Mouse (Mus musculus) CH12.LX (cell line): ENCODE results near the gene Ccnd3. TPM values are rescaled to one million over a fixed set of nuclear protein-coding genes. Genes with fewer than 3 reads are reported as not detected.

ENCODE experiments used
- DNase-seq: peaks from one replicate; pipeline ENCODE4 v3.0.0-alpha.2; 2013; ENCODE audit errors: extremely low read depth
- H3K27ac ChIP-seq: 2 replicates; pipeline ENCODE4 v1.5.1; 2012; ENCODE audit warnings: low read depth, mild to moderate bottlenecking, control low read depth, moderate library complexity; ENCODE audit not compliant: insufficient read depth
- H3K27me3 ChIP-seq: replicated peaks from 2 replicates; pipeline ENCODE3; 2012; ENCODE audit warnings: inconsistent platforms
- H3K36me3 ChIP-seq, 2 experiments: replicated peaks in 1 of 2; 2 replicates each; pipeline versions ENCODE3 to v1.6.1; 2012; ENCODE audit warnings: inconsistent platforms in 1 of 2, low read length in 1 of 2, mild to moderate bottlenecking in 1 of 2, mixed read lengths in 1 of 2, moderate library complexity in 1 of 2; ENCODE audit not compliant: control insufficient read depth in 1 of 2, insufficient read depth in 1 of 2
- H3K4me1 ChIP-seq, 2 experiments: 2 replicates each; pipeline ENCODE4 v1.6.1; 2012; ENCODE audit warnings: inconsistent platforms in 1 of 2, moderate library complexity in 1 of 2; ENCODE audit not compliant: insufficient read depth in 2 of 2, control insufficient read depth in 1 of 2
- H3K4me2 ChIP-seq: 2 replicates; pipeline ENCODE4 v1.6.1; 2012; ENCODE audit warnings: low read depth, mild to moderate bottlenecking, control low read depth; ENCODE audit not compliant: poor library complexity, insufficient read depth, severe bottlenecking
- H3K4me3 ChIP-seq, 3 experiments: fragments of 150-350 bp in 1 of 3; sonication (generic) in 1 of 3; replicated peaks in 1 of 3; 2 replicates each; pipeline versions ENCODE3 to v1.5.1; 2011 to 2012; ENCODE audit warnings: low read depth in 2 of 3, low read length in 2 of 3, mild to moderate bottlenecking in 2 of 3, moderate library complexity in 2 of 3, control low read depth in 1 of 3, improper control_type of control experiment in 1 of 3, inconsistent platforms in 1 of 3, mixed read lengths in 1 of 3; ENCODE audit not compliant: poor library complexity in 1 of 3
- H3K79me2 ChIP-seq: replicated peaks from 2 replicates; pipeline ENCODE4 v1.6.1; 2012; ENCODE audit warnings: mild to moderate bottlenecking, moderate library complexity; ENCODE audit not compliant: control insufficient read depth, poor library complexity, insufficient read depth, severe bottlenecking; ENCODE audit errors: extremely low read depth
- H3K9ac ChIP-seq: 2 replicates; pipeline ENCODE4 v1.6.1; 2012; ENCODE audit warnings: low read depth, mild to moderate bottlenecking, control low read depth, moderate library complexity; ENCODE audit not compliant: insufficient read depth
- H3K9me3 ChIP-seq: replicated peaks from 2 replicates; pipeline ENCODE3; 2012; ENCODE audit warnings: low read length, inconsistent platforms, mixed read lengths
- CHD1 ChIP-seq: IDR thresholded peaks from 2 replicates; pipeline ENCODE4 v1.6.1; 2012; ENCODE audit warnings: low read depth, low read length, improper control_type of control experiment, inconsistent platforms
- EP300 ChIP-seq: IDR thresholded peaks from 2 replicates; pipeline ENCODE4 v1.6.1; 2011; ENCODE audit warnings: low read length, improper control_type of control experiment
- GABPA ChIP-seq: IDR thresholded peaks from 2 replicates; pipeline ENCODE4 v1.6.1; 2012; ENCODE audit warnings: low read depth, low read length, improper control_type of control experiment, inconsistent platforms; ENCODE audit not compliant: insufficient replicate concordance
- KAT2A ChIP-seq: IDR thresholded peaks from 2 replicates; pipeline ENCODE4 v1.6.1; 2012; ENCODE audit warnings: low read length, improper control_type of control experiment, inconsistent platforms; ENCODE audit not compliant: insufficient replicate concordance
- MEF2A ChIP-seq: IDR thresholded peaks from 2 replicates; pipeline ENCODE4 v1.6.1; 2014; ENCODE audit warnings: low read depth, mild to moderate bottlenecking, inconsistent platforms, low read length, improper control_type of control experiment, borderline replicate concordance
- NELFE ChIP-seq: IDR thresholded peaks from 2 replicates; pipeline ENCODE4 v1.6.1; 2011; ENCODE audit warnings: low read depth, low read length, improper control_type of control experiment
- NRF1 ChIP-seq: IDR thresholded peaks from 2 replicates; pipeline ENCODE4 v1.6.1; 2014; ENCODE audit warnings: low read depth, mild to moderate bottlenecking, inconsistent platforms, low read length, improper control_type of control experiment, moderate library complexity
- POLR2A ChIP-seq: IDR thresholded peaks from 2 replicates; pipeline ENCODE4 v1.6.1; 2011; ENCODE audit warnings: low read depth, mild to moderate bottlenecking, improper control_type of control experiment, low read length
- POLR2AphosphoS2 ChIP-seq: IDR thresholded peaks from 2 replicates; pipeline ENCODE4 v1.6.1; 2011; ENCODE audit warnings: low read depth, low read length, improper control_type of control experiment
- RAD21 ChIP-seq: IDR thresholded peaks from 2 replicates; pipeline ENCODE4 v1.6.1; 2011; ENCODE audit warnings: low read depth, mild to moderate bottlenecking, low read length, improper control_type of control experiment, moderate library complexity
- UBTF ChIP-seq: IDR thresholded peaks from 2 replicates; pipeline ENCODE4 v1.6.1; 2012; ENCODE audit warnings: low read depth, mild to moderate bottlenecking, inconsistent platforms, low read length, improper control_type of control experiment, moderate library complexity
- USF1 ChIP-seq: IDR thresholded peaks from 2 replicates; pipeline ENCODE4 v1.6.1; 2014; ENCODE audit warnings: low read depth, mild to moderate bottlenecking, inconsistent platforms, low read length, improper control_type of control experiment
- USF2 ChIP-seq: conservative IDR thresholded peaks from 2 replicates; pipeline ENCODE4 v1.6.1; 2011; ENCODE audit warnings: low read depth, low read length, improper control_type of control experiment
- ZC3H11A ChIP-seq: IDR thresholded peaks from 2 replicates; pipeline ENCODE4 v1.6.1; 2012; ENCODE audit warnings: low read depth, mild to moderate bottlenecking, inconsistent platforms, low read length, improper control_type of control experiment
- ZKSCAN1 ChIP-seq: IDR thresholded peaks from 2 replicates; pipeline ENCODE4 v1.6.1; 2012; ENCODE audit warnings: low read depth, inconsistent platforms, low read length, improper control_type of control experiment, borderline replicate concordance
- dilution Hi-C: fragments of 300-500 bp; cut with MboI; formaldehyde crosslinking; loops from 2 replicates; pipeline ENCODE4 v1.14.3; 2020; ENCODE audit warnings: low sequenced_read_pairs; ENCODE audit not compliant: extremely low pct_unique_long_range_greater_than_20kb, extremely low pct_ligation_motif_present
- in situ Hi-C: fragments of 300-500 bp; cut with MboI; formaldehyde crosslinking; loops from 3 replicates; pipeline ENCODE4 v1.14.3; 2019; ENCODE audit warnings: low sequenced_read_pairs, low pct_ligation_motif_present, low pct_unique_long_range_greater_than_20kb, mixed read lengths
- polyA plus RNA-seq: library from polyadenylated mRNA; unstranded; fragments of >175 nt; gene quantifications from 2 replicates; pipeline ENCODE4 v1.2.1, GENCODE M21; 2012; ENCODE audit warnings: low read depth; ENCODE audit not compliant: insufficient read length
- total RNA-seq, 2 experiments: library from RNA; depleted of rRNA; stranded (reverse); fragments of 300-350 nt in 1 of 2; fragments of >200 nt in 1 of 2; gene quantifications; 2 replicates each; pipeline ENCODE4 v1.2.3; 2012 to 2014

Gene Ccnd3
- total and polyA plus RNA-seq, 3 experiments: 30.6 to 121 (median 48.7) TPM

- TF ChIP-seq ZC3H11A (no peak), UBTF (no peak), MEF2A (no peak; the same call in 1 of the 2 replicates), GABPA (no peak), USF1 (no peak), KAT2A (0 out of 2 replicates have a peak, but pooled peaks have one; percentile 25), NELFE (no peak)
Observed at GRCm38 (mm10) chr17:47594183-47594968, 89.5 kb downstream of the Ccnd3 start (continued).

- Histone ChIP-seq H3K27me3 (peaks cover 1% of the 10 kb centered on the region), H3K4me2 (peak overlapping the region; percentile 82), H3K4me1 (peaks cover 11 to 37% of the 10 kb centered on the region in 2 experiments), H3K9ac (no peak overlapping the region), H3K27ac (no peak overlapping the region), H3K36me3 (peaks cover 21 to 42% of the 10 kb centered on the region in 2 experiments), H3K4me3 (no peak overlapping the region), H3K79me2 (peaks cover 10% of the 10 kb centered on the region; the same call in 1 of the 2 replicates), H3K9me3 (no peaks in the 10 kb centered on the region)
- no peak for TF ChIP-seq ZKSCAN1
- no peak for TF ChIP-seq ZC3H11A
- TF ChIP-seq KAT2A: no peak
- no peak for TF ChIP-seq EP300
- TF ChIP-seq NRF1: no peak
- no peak for TF ChIP-seq USF2
- TF ChIP-seq POLR2AphosphoS2: no peak
- no peak for TF ChIP-seq POLR2A
- TF ChIP-seq CHD1: no peak
- TF ChIP-seq RAD21: no peak
- in situ Hi-C loops (no loop called here), dilution Hi-C loops (no loop called here)
- DNase-seq: no peak
Observed at GRCm38 (mm10) chr17:47594969-47595247, 90.1 kb downstream of the Ccnd3 start.
